Mouse (Mus musculus) heart, postnatal 0 days (tissue): ENCODE data around the gene Fau. TPM values are rescaled to one million over a fixed set of nuclear protein-coding genes. Genes with fewer than 3 reads are reported as not detected.

ENCODE experiments used
- ATAC-seq: fragments of 200-750 bp; cut with Nextera tagmentation; 2 replicates; pipeline ENCODE4 v1.8.0; 2017; ENCODE audit warnings: low read depth, moderate number of reproducible peaks, moderate library complexity; ENCODE audit not compliant: insufficient read depth
- DNase-seq: peaks from one replicate; pipeline ENCODE4 v3.0.0-alpha.2; 2016; ENCODE audit warnings: low spot score
- H3K27ac ChIP-seq: fragments of 300-500 bp; sonication (generic); 2 replicates; pipeline ENCODE4 v1.5.1; 2014; ENCODE audit warnings: low read depth, mild to moderate bottlenecking
- H3K27me3 ChIP-seq: fragments of 300-500 bp; sonication (generic); 2 replicates; pipeline ENCODE4 v1.6.1; 2014; ENCODE audit warnings: low read length, mixed read lengths; ENCODE audit not compliant: control insufficient read depth, insufficient read depth
- H3K36me3 ChIP-seq: fragments of 300-500 bp; sonication (generic); replicated peaks from 2 replicates; pipeline ENCODE4 v1.6.1; 2014; ENCODE audit warnings: low read length, mixed read lengths; ENCODE audit not compliant: control insufficient read depth, insufficient read depth
- H3K4me1 ChIP-seq: fragments of 300-500 bp; sonication (generic); 2 replicates; pipeline ENCODE4 v1.6.1; 2014; ENCODE audit warnings: antibody characterized with exemption; ENCODE audit not compliant: control insufficient read depth, insufficient read depth
- H3K4me2 ChIP-seq: fragments of 300-500 bp; sonication (generic); 2 replicates; pipeline ENCODE4 v1.6.1; 2014; ENCODE audit warnings: low read depth, mild to moderate bottlenecking, low read length, moderate library complexity
- H3K4me3 ChIP-seq: fragments of 300-500 bp; sonication (generic); 2 replicates; pipeline ENCODE4 v1.5.1; 2014; ENCODE audit warnings: low read depth, low read length
- H3K9ac ChIP-seq: fragments of 300-500 bp; sonication (generic); replicated peaks from 2 replicates; pipeline ENCODE4 v1.6.1; 2014; ENCODE audit warnings: low read depth, low read length, mixed read lengths
- H3K9me3 ChIP-seq: fragments of 300-500 bp; sonication (generic); replicated peaks from 2 replicates; pipeline ENCODE4 v1.6.1; 2016; ENCODE audit warnings: low read length; ENCODE audit not compliant: control insufficient read depth
- CTCF ChIP-seq: IDR thresholded peaks from 2 replicates; pipeline ENCODE4 v1.5.1; 2016; ENCODE audit warnings: antibody characterized with exemption, control low read depth, low read depth
- EP300 ChIP-seq: IDR thresholded peaks from 2 replicates; pipeline ENCODE4 v1.6.1; 2016; ENCODE audit warnings: antibody characterized with exemption, low read depth
- WGBS: fragments of 180-500 bp; shearing (Covaris S2); extraction: QIAGEN DNeasy Blood & Tissue Kit; methylation state at CpG from one replicate; pipeline ENCODE4 v1.1.7; 2014; 5-methylcytosine and 5-hydroxymethylcytosine counted together
- polyA plus RNA-seq: library from polyadenylated mRNA; unstranded; fragments of >200 nt; fragmentation: Nextera tagmentation; extraction: Ambion mirVana; gene quantifications from 2 replicates; pipeline ENCODE4 v1.2.1, GENCODE M21; 2015
- total RNA-seq: library from RNA; depleted of rRNA; stranded (reverse); fragments of >200 nt; gene quantifications from 2 replicates; pipeline ENCODE4 v1.2.3, GENCODE M21; 2014; ENCODE audit warnings: low replicate concordance

Gene Fau
- total and polyA plus RNA-seq, 2 experiments from 2014 or later = 484 to 833 TPM

- peak within 1 kb of the TSS; percentile 98 for H3K4me2 ChIP-seq
- peak within 1 kb of the TSS; percentile 98 for H3K4me3 ChIP-seq
- no peaks in the 10 kb centered on the region for H3K9me3 ChIP-seq
- no peaks in the 10 kb centered on the region for H3K27me3 ChIP-seq
- 1% methylated on average over 33 of the region's 33 CpGs for WGBS
- H3K27ac ChIP-seq = peak within 1 kb of the TSS; percentile 86
- peak; percentile 91 for DNase-seq
- ATAC-seq = peak; percentile 90
- peaks cover 11% of the 10 kb centered on the region for H3K4me1 ChIP-seq
- TF ChIP-seq EP300 (peak; percentile 40; the same call in 1 of the 2 replicates), CTCF (no peak)
- H3K36me3 ChIP-seq = peaks cover 39% of the 10 kb centered on the region
- H3K9ac ChIP-seq = peak within 1 kb of the TSS; percentile 76
These were observed 19.1 kb downstream of the Fau start, which contains the start of gene Vps51 for GRCm38 (mm10) chr19:6076564-6077393. TSS of gene Vps51 (minus strand) at chr19:6077231.

- WGBS = 87% methylated on average over 12 of the region's 12 CpGs
These were observed 22.4 kb downstream of the Fau start, which contains the start of gene Tmem262 for GRCm38 (mm10) chr19:6079983-6080480. TSS of gene Tmem262 (plus strand) at chr19:6080033.

GRCm38 (mm10) chr19:6082156-6082555 is 24.5 kb downstream of the Fau start, which contains the start of gene Gm28374:
TSS of gene Gm28374 (minus strand) at chr19:6082256.
- H3K27ac ChIP-seq = no peak within 1 kb of the TSS
- no peak within 1 kb of the TSS for H3K9ac ChIP-seq
- no peaks in the 10 kb centered on the region for H3K27me3 ChIP-seq
- no peak within 1 kb of the TSS for H3K4me3 ChIP-seq
- H3K9me3 ChIP-seq = no peaks in the 10 kb centered on the region
- TF ChIP-seq CTCF (no peak), EP300 (no peak)
- ATAC-seq (no peak), DNase-seq (no peak)
- no peak within 1 kb of the TSS for H3K4me2 ChIP-seq
- H3K4me1 ChIP-seq = peaks cover 17% of the 10 kb centered on the region
- 86% methylated on average over 9 of the region's 9 CpGs for WGBS
- H3K36me3 ChIP-seq = peaks cover 28% of the 10 kb centered on the region

More at GRCm38 (mm10) chr19:6079983-6080480, 22.4 kb downstream of the Fau start, which contains the start of gene Tmem262:
- H3K4me3 ChIP-seq = no peak within 1 kb of the TSS
- DNase-seq (no peak), ATAC-seq (no peak)
- H3K9me3 ChIP-seq = no peaks in the 10 kb centered on the region
- no peaks in the 10 kb centered on the region for H3K27me3 ChIP-seq
- H3K4me1 ChIP-seq = peaks cover 18% of the 10 kb centered on the region
- no peak within 1 kb of the TSS for H3K4me2 ChIP-seq
- H3K9ac ChIP-seq = no peak within 1 kb of the TSS
- TF ChIP-seq EP300 (no peak), CTCF (no peak)
- peaks cover 30% of the 10 kb centered on the region for H3K36me3 ChIP-seq
- no peak within 1 kb of the TSS for H3K27ac ChIP-seq

GRCm38 (mm10) chr19:6084478-6085248 is 27.0 kb downstream of the Fau start, which contains the start of the genes Zfpl1 and Cdca5:
TSS of gene Zfpl1 (minus strand) at chr19:6084956.
TSS of gene Cdca5 (plus strand) at chr19:6084983.
- Histone ChIP-seq H3K4me1 (peaks cover 13% of the 10 kb centered on the region), H3K4me3 (peak within 1 kb of the TSS; percentile 72), H3K36me3 (peaks cover 38% of the 10 kb centered on the region), H3K27ac (peak within 1 kb of the TSS; percentile 60), H3K27me3 (no peaks in the 10 kb centered on the region), H3K9me3 (no peaks in the 10 kb centered on the region), H3K4me2 (peak within 1 kb of the TSS; percentile 87), H3K9ac (peak within 1 kb of the TSS; percentile 73)
- WGBS = under 1% methylated on average over 58 of the region's 58 CpGs
- ATAC-seq (peak; percentile 92), DNase-seq (peak; percentile 96)
- TF ChIP-seq CTCF (no peak), EP300 (0 out of 2 replicates have a peak, but pooled peaks have one; percentile 56)

- no peaks in the 10 kb centered on the region for H3K27me3 ChIP-seq
- H3K9ac ChIP-seq = peak overlapping the region; percentile 44
- peak overlapping the region; percentile 52; the same call in 1 of the 2 replicates for H3K27ac ChIP-seq
- H3K4me3 ChIP-seq = peak overlapping the region; percentile 72
- H3K4me1 ChIP-seq = peaks cover 13% of the 10 kb centered on the region
- peak overlapping the region; percentile 87 for H3K4me2 ChIP-seq
- H3K9me3 ChIP-seq = no peaks in the 10 kb centered on the region
- DNase-seq (peak; percentile 50), ATAC-seq (peak; percentile 59)
- peaks cover 38% of the 10 kb centered on the region for H3K36me3 ChIP-seq
- no peak for TF ChIP-seq EP300
- TF ChIP-seq CTCF = no peak
- WGBS = 0% methylated on average over 17 of the region's 17 CpGs
These were observed 27.8 kb downstream of the Fau start for GRCm38 (mm10) chr19:6085417-6085879.
